Mouse (Mus musculus): Measurements from ENCODE around the gene Pdzd2.

Pdzd2 gene

DNA sequence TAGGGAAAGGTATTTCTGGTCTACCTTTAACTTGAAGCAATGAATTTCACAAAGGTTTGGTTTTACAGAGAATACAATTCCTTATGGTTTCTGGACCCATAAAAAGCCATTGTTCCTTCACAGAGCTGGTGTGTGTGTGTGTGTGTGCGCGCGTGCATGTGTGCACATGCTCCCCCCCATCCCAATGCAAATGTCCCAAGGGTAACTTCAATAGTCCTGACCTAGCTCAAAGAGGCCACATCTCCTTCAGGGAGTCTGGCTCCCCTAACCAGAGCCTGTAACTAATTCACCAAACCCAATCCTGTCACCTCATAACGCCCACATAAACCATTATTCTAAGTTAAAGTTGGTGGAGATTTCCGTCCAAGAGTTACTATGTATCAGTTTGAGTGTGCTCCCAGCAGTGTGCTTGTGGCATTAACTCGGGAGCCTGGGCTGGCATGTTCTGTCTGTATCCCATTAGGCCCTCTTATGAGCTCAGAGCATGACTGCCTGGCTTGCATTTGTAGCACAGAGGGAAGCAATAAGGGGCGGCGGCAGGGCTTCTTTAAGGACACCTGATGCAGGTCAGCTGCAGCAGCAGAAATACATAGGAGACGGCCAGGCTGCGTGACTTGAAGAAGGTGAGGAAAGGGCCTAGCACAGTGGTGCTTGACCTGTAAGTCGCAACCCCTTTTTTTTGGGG lies 200.0 kb downstream of the Pdzd2 start:
- DNase-seq (ENCODE audit: low read depth, low spot score): no peak

DNA sequence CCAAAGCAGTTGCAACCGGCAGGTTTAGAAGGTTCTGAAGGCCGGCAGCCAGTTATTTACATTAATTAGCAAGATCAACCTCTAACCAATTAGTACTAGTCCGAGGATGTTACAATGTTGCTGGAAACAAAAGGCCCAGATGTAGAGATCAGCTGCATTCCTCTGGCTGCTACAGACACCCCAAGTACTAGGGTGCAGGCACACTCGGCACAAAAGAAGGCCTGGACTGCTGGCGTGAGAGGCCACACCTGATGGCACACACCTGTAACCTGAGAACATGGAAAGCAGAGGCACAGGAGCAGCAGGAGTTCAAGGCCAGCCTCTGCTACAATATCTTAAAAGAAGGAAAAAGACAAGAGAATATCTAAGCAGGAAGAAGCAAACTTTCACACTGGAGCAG lies 206.5 kb downstream of the Pdzd2 start:
- DNase-seq (ENCODE audit: low read depth, low spot score): no peak

GRCm38 (mm10) chr15:12532568-12532967 lies 207.2 kb downstream of the Pdzd2 start:
- no peak for DNase-seq (ENCODE audit: low read depth, low spot score)

GRCm38 (mm10) chr15:12522810-12523209 lies 216.9 kb downstream of the Pdzd2 start:
- no peak for DNase-seq (ENCODE audit: low read depth, low spot score)

GRCm38 (mm10) chr15:12520292-12520691 lies 219.4 kb downstream of the Pdzd2 start:
- DNase-seq (ENCODE audit: low read depth, low spot score): no peak

GRCm38 (mm10) chr15:12518370-12518973 lies 221.3 kb downstream of the Pdzd2 start:
- DNase-seq (ENCODE audit: low read depth, low spot score): no peak

DNA sequence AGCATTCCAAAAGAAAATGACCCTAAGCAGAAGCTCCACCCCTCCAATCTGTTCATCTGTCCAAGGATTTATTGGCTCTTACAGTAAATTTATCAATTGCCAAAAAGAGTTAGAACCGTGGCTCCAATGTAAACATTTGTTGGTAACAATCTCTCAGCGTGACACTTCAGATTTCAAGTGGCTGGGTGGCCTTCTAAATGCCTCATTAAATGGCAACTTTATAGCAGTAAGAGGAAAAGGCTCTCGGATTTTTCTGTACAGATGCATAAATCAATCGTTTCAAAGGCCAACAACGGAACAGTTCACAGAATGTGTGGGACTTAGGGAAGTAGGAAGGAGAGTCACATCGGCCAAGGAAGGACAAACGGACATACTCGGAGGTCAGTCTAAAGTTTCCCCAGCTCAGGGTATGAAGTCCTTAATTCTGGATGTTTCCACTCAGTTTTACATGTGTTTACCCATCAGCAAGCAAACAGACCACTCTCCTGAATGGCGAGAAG lies 222.4 kb downstream of the Pdzd2 start:
- no peak for DNase-seq (ENCODE audit: low read depth, low spot score)

DNA sequence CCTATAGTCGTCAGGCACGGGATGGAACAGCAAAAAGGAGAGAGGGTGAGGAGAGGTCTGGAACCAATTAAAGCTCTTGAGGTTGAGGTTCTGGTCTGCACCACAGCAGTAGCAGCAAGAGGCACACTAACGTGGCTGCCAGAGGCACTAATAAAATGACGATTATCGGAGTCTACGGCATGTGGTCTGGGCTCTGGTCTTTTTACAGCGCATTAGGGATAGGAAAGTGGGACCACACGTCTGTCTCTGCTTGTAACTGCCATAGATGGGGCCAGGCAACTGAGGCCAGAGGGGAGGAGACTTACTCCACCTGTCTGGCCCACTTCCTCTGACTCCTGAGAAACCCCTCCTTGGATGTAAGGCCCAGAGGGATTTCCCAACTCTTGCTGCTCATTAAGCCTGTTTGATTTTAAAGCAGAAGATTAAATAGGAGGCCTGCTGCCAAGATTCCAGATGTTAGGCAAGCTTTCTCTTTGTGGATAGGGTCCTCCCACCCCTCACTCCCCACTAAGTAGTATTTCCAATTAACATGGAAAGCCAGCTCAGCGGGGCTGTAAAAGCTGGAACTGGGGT lies 224.4 kb downstream of the Pdzd2 start:
- DNase-seq (ENCODE audit: low read depth, low spot score): no peak

DNA sequence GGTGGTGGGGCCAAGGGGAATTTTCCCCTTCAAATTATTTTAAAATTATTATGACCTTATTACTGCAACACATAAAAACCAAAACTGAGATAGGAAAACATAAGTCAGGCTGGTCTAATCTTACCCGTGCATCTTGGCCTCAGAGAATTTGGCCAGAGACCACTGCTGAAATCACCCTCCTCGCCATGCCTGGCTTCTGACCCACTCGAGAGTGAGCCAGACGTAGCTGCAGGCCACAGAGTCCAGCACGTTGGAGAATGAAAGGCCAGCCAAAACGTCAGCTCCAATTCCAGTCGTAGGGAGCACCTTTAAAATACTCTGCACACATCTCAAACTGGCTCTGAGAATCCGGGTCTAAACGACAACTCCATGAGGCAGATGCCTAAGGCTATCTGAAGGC lies 226.2 kb downstream of the Pdzd2 start:
- no peak for DNase-seq (ENCODE audit: low read depth, low spot score)

DNA sequence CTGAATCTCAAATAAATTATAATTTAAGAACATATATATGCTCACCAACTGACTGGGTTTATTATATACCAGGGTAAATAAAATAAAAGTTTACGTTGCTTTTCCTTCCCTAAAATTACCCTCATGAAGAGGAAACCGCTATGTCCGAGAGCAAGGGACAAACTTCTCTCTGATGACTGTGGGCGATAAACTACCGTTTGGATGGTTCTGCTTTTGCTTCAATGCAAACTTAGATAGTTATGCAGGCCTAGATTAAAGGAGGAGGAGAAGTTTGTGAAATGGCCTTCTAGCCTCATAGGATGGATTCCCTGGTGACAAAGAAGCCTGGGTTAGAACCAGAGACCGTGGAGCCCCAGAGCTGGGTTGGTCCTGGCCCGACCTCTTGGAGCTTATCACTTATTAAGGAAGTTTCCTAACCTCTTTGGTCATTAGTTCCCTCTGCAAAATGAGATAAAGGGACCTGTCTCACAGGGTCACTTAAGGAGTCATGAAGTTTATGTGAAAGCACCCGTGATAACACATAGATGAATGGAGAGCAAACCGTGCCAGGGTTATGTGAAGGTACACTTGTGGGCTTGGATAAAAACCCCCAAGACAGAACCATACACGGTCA lies 230.9 kb downstream of the Pdzd2 start:
- no peak for DNase-seq (ENCODE audit: low read depth, low spot score)

- no peak for DNase-seq (ENCODE audit: low read depth, low spot score)
Measured at GRCm38 (mm10) chr15:12507523-12507922, 232.2 kb downstream of the Pdzd2 start.

GRCm38 (mm10) chr15:12506514-12506913 lies 233.2 kb downstream of the Pdzd2 start:
- no peak for DNase-seq (ENCODE audit: low read depth, low spot score)

GRCm38 (mm10) chr15:12506085-12506484 lies 233.6 kb downstream of the Pdzd2 start:
- no peak for DNase-seq (ENCODE audit: low read depth, low spot score)

DNA sequence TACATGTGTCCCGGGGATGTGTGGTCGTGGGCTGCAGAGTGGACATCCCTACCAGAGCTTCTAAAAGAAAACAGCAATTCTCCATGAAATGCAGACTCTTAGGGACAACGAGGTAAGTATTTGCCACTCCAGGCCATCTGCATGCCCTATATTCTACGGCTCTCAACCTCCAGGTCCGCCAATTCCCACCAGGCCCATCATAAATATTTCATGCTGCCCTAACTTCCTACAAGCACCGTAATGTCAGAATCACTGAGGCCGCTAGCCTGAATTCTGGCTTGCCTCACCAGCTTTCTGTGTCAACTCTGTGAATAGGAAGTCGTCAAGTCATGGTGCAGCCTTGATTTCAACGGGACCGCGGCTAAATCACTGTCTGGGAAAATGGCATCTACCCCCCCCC lies 234.2 kb downstream of the Pdzd2 start:
- no peak for DNase-seq (ENCODE audit: low read depth, low spot score)

DNA sequence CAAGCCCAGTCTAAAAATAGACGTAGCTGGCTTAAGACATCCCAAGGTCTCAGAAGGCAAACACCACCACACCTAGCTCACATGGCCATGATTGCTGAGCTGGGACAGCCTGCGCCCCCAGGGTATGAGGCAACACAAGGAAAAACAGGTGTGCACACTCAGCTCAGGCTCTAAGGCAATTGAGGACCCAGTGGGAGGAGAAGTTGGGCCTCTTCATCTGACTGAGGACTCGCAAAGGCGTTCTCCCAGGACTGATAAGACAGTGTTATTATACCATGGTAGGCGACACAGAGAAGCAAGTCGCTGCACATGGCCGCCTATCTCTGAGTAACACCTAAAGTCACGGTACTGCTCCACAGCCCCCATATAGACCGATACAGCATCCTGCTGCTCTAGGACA lies 235.8 kb downstream of the Pdzd2 start:
- DNase-seq (ENCODE audit: low read depth, low spot score): no peak

GRCm38 (mm10) chr15:12501924-12502548 lies 237.7 kb downstream of the Pdzd2 start:
- DNase-seq (ENCODE audit: low read depth, low spot score): no peak

DNA sequence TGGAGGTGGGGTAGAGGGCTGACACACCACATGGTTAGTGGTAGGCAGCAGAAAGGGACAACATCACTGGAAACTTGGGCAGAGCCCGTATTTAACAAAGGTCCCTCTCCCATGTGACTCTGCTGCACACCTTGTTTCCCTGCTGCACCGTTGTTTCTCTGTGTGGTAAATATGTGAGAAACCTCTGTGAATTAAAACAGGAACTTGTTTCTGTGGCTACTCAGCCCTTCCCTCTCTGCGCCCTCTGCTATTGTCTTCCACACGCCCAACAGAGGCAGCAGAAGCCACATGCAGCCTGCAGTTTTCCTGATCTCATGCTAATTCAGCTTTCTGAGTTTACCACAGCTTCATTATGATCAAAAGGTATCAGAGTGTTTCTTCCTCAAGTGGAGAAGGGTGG lies 239.1 kb downstream of the Pdzd2 start:
- no peak for DNase-seq (ENCODE audit: low read depth, low spot score)

DNA sequence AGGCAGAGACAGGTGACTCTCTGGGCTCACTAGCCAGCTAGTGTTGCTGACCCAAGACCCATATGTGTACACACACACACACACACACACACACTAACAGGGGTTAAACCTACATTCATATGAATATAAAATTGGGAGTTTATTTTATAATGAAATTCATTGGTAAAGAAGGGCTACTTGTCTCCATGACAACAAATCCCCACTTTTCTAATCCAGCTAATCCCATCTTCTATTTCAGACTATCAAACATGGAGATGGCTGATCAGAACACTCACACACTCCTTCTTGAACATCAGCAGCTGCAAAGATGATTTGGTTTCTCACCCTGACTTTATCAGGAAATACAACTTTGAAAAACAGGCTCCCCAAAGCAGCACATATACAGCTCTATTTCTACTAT lies 245.6 kb downstream of the Pdzd2 start:
- DNase-seq (ENCODE audit: low read depth, low spot score): peak; percentile 60

GRCm38 (mm10) chr15:12493258-12493657 lies 246.5 kb downstream of the Pdzd2 start:
- no peak for DNase-seq (ENCODE audit: low read depth, low spot score)

DNA sequence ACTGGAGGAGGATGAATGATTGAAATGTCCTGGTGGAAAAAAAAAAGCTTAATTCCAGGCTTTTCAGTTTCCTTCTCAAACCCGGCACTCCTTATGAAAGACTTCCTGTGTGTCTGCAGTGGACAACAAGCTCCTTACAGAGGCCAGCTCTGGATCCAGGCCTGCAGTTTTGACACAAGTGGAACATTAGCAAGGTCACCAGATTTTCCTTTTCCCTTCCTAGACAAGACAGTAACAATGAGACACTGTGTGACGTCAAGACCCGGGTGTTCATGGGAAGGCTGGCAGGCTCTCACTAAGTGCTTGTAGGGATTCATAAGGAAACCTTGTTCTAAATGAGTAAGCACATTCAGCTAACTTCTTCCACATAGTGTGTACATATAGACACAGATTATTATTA lies 248.8 kb downstream of the Pdzd2 start:
- DNase-seq (ENCODE audit: low read depth, low spot score): no peak

DNA sequence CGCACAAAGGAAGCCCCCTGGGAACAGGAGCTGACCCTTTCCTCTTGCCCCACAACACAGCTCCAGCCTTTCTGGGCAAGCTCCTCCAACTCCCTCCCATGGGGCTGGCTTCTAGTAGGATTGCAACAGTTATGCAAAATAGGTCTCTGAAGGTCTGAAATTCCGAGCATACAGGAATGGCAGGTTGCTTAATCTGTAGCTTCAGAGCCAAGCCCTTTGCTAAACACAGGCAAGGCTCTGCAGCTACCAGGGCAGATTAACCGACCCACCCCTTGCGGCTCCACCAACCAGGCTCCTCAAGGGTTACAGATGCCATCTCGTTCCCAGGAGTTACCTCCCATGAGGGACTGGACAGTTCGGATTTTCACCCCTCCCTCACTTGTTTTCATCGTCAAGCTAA lies 249.2 kb downstream of the Pdzd2 start:
- DNase-seq (ENCODE audit: low read depth, low spot score): no peak

DNA sequence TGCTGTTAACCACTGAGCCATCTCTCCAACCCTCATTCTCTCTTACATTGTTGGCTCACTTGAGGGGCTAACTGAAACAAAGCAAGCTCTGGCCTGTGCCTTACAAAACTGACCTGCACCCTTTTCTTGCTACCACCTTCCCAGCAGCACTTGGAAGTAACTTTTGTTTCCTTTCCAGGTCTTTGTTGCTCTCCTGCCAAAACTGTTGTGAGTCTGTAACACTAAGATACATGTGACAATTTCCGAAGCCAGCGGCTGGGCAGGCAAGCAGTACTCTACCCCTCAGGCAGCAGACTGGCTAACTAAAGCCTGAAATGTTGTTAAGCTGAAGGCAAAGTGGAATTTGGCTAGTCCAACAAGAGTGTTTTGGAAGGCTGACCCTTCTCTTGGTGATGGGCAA lies 251.4 kb downstream of the Pdzd2 start:
- DNase-seq (ENCODE audit: low read depth, low spot score): no peak

Measured in retina, adult 2 months (tissue).